Mouse (Mus musculus): ENCODE measurements at regions not wholly inside any gene's neighbourhood (a gene's known extent, or its start where the extent isn't known, plus 50 kb on each side); places are given as distances from the start of the nearest gene placed in this dataset.

GRCm38 (mm10) chr2:131734740-131735378 lies 124.7 kb downstream of the Erv3 start:
- no peak for DNase-seq (ENCODE audit: low spot score in 2 of 2)

GRCm38 (mm10) chr2:131726533-131726932 lies 133.0 kb downstream of the Erv3 start:
- no peak for DNase-seq (ENCODE audit: low spot score in 2 of 2)

GRCm38 (mm10) chr2:131721631-131722545 lies 137.7 kb downstream of the Erv3 start:
- no peak for DNase-seq (ENCODE audit: low spot score in 2 of 2)

- no peak for DNase-seq (ENCODE audit: low spot score in 2 of 2)
Measured at GRCm38 (mm10) chr2:131717561-131717960, 142.0 kb downstream of the Erv3 start.

- DNase-seq (ENCODE audit: low spot score in 2 of 2) = no peak
Measured at GRCm38 (mm10) chr2:131716841-131717240, 142.7 kb downstream of the Erv3 start.

- no peak for DNase-seq (ENCODE audit: low spot score in 2 of 2)
Measured at GRCm38 (mm10) chr2:131715381-131715780, 144.2 kb downstream of the Erv3 start.

GRCm38 (mm10) chr2:131711886-131712285 lies 147.7 kb downstream of the Erv3 start:
- no peak for DNase-seq (ENCODE audit: low spot score in 2 of 2)

GRCm38 (mm10) chr2:131706565-131706964 lies 144.5 kb upstream of the Adra1d start:
- no peak for DNase-seq (ENCODE audit: low spot score in 2 of 2)

- no peak for DNase-seq (ENCODE audit: low spot score in 2 of 2)
Measured at GRCm38 (mm10) chr2:131704406-131704805, 142.3 kb upstream of the Adra1d start.

- no peak for DNase-seq (ENCODE audit: low spot score in 2 of 2)
Measured at GRCm38 (mm10) chr2:131702146-131702545, 140.1 kb upstream of the Adra1d start.

GRCm38 (mm10) chr2:131699798-131700197 lies 137.7 kb upstream of the Adra1d start:
- no peak for DNase-seq (ENCODE audit: low spot score in 2 of 2)

- DNase-seq (ENCODE audit: low spot score in 2 of 2) = peak in 1 of 2 experiments; percentile 8
Measured at GRCm38 (mm10) chr2:131698008-131698965, 136.2 kb upstream of the Adra1d start.

GRCm38 (mm10) chr2:131696307-131696706 lies 134.2 kb upstream of the Adra1d start:
- DNase-seq (ENCODE audit: low spot score in 2 of 2) = peak in 1 of 2 experiments; percentile 7

- no peak for DNase-seq (ENCODE audit: low spot score in 2 of 2)
Measured at GRCm38 (mm10) chr2:131689996-131690395, 127.9 kb upstream of the Adra1d start.

- DNase-seq (ENCODE audit: low spot score in 2 of 2) = peak; percentile 44 to 56
Measured at GRCm38 (mm10) chr2:131688282-131688681, 126.2 kb upstream of the Adra1d start.

GRCm38 (mm10) chr2:131687449-131687848 lies 125.4 kb upstream of the Adra1d start:
- DNase-seq (ENCODE audit: low spot score in 2 of 2) = no peak

GRCm38 (mm10) chr2:131686748-131687147 lies 124.7 kb upstream of the Adra1d start:
- peak; percentile 82 to 89 for DNase-seq (ENCODE audit: low spot score in 2 of 2)

GRCm38 (mm10) chr2:131685326-131685725 lies 123.2 kb upstream of the Adra1d start:
- DNase-seq (ENCODE audit: low spot score in 2 of 2) = no peak

GRCm38 (mm10) chr2:131683734-131684133 lies 121.7 kb upstream of the Adra1d start:
- no peak for DNase-seq (ENCODE audit: low spot score in 2 of 2)

GRCm38 (mm10) chr2:131678484-131678883 lies 116.4 kb upstream of the Adra1d start:
- DNase-seq (ENCODE audit: low spot score in 2 of 2) = no peak

- DNase-seq (ENCODE audit: low spot score in 2 of 2) = no peak
Measured at GRCm38 (mm10) chr2:131676736-131677135, 114.7 kb upstream of the Adra1d start.

GRCm38 (mm10) chr2:131674872-131675271 lies 112.8 kb upstream of the Adra1d start:
- DNase-seq (ENCODE audit: low spot score in 2 of 2) = peak in 1 of 2 experiments; percentile 38

Measured in right cerebral cortex, adult 2 months (tissue).